Mouse (Mus musculus): Measurements from ENCODE around the gene 4930562C15Rik. TPM values are rescaled to one million over a fixed set of nuclear protein-coding genes. Genes with fewer than 3 reads are reported as not detected.

The 4930562C15Rik gene
- polyA plus RNA-seq, 1 experiment from 2014 or later: 0.53 TPM

DNA sequence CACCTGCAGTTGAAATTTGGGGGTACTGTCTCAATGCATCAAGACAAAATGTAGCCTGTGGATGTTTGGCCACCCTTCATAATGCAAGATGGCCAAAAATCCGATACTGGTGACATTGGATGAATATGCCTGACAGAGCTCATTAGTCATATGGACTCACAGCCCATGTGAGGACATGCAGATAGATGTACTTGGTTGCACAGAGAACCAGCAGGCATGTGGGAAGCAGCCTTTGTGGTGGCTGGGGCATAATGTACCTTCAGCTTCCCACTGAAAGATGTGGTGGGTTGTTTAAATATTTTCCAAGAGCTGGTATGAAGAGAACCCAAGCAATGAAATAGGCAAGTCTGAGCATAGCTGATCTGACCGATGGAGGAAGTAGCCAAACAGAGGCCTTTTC lies 1.4 kb upstream of the 4930562C15Rik start:
- Histone ChIP-seq H3K9me3 (replicated peaks) (no peaks in the 10 kb centered on the region), H3K4me2 (replicated peaks) (no peak overlapping the region), H3K9ac (no peak overlapping the region), H3K27me3 (no peaks in the 10 kb centered on the region), H3K27ac (no peak overlapping the region), H3K4me1 (no peaks in the 10 kb centered on the region), H3K36me3 (no peaks in the 10 kb centered on the region), H3K4me3 (no peak overlapping the region)
- 84% methylated on average over 2 of the region's 2 CpGs for WGBS
- ATAC-seq (ENCODE audit: low FRiP score): no peak

DNA sequence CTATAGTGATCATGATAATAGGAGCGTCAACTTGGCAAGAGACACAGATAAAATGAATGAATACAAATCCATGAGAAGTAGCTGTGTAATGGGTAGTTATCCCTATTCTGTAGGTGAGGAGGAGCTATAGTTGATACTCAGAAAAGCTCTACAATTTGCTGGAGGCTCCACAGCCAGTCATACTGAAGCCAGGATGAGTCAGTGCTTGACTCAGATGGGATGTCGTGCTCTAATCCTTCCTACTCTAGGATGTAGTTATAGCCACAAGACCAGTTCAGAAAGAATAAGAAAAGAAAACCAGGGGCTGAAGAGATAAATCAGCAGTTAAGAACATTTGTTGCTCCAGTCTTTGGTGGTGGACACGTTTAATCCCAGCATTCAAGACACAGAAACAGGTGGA lies 2.4 kb downstream of the 4930562C15Rik start:
- no peak for ATAC-seq (ENCODE audit: low FRiP score)
- no peaks in the 10 kb centered on the region for H3K9me3 ChIP-seq (replicated peaks)
- no peak overlapping the region for H3K4me3 ChIP-seq
- no peaks in the 10 kb centered on the region for H3K36me3 ChIP-seq
- H3K9ac ChIP-seq: no peak overlapping the region
- WGBS: 87% methylated on average over 3 of the region's 3 CpGs
- no peak overlapping the region for H3K4me2 ChIP-seq (replicated peaks)
- no peaks in the 10 kb centered on the region for H3K27me3 ChIP-seq
- H3K4me1 ChIP-seq: no peaks in the 10 kb centered on the region
- H3K27ac ChIP-seq: no peak overlapping the region

DNA sequence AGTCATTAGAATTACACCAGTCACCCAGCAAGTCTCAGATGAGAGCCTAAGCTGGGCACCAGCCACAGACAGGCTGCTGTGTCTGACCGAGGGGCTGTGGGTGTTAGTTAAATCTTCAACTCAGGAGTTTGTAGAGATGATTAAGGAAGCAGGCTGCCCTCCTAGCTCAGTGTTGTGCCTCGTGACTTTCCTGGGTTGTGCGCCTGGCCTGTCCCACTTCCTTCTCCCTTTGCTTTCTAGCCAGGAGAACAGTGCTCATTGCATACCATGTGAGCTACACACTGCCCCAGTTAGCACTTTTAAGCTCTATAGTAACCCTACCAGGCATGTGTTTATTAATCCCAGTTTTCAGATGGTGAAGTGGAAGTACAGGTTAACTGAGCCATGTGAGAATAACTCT lies 4.3 kb downstream of the 4930562C15Rik start:
- WGBS: 82% methylated on average over 3 of the region's 3 CpGs
- Histone ChIP-seq H3K9me3 (replicated peaks) (no peaks in the 10 kb centered on the region), H3K27ac (no peak overlapping the region), H3K27me3 (no peaks in the 10 kb centered on the region), H3K9ac (no peak overlapping the region), H3K4me1 (no peaks in the 10 kb centered on the region), H3K4me3 (no peak overlapping the region), H3K4me2 (replicated peaks) (no peak overlapping the region), H3K36me3 (no peaks in the 10 kb centered on the region)
- ATAC-seq (ENCODE audit: low FRiP score): no peak

DNA sequence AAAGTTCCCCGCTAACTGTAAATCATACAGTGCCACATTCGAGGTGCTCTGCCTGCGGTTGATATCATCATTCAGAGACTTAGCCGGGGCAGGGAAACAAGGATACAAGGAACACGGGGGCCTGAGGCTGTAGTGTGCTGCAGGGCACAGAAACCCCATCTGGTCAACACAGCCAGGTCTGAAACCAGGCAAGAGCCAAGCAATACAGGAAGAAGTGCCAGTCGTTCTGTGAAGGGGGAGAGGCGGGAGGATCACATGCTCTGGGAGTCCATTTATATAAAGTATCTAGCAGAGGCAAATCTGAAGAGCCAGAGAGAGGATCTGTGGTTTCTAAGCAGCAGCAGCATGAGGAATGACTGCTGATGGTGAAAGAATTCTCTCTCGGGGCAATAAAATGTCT lies 5.0 kb downstream of the 4930562C15Rik start:
- H3K4me3 ChIP-seq: no peak overlapping the region
- ATAC-seq (ENCODE audit: low FRiP score): no peak

DNA sequence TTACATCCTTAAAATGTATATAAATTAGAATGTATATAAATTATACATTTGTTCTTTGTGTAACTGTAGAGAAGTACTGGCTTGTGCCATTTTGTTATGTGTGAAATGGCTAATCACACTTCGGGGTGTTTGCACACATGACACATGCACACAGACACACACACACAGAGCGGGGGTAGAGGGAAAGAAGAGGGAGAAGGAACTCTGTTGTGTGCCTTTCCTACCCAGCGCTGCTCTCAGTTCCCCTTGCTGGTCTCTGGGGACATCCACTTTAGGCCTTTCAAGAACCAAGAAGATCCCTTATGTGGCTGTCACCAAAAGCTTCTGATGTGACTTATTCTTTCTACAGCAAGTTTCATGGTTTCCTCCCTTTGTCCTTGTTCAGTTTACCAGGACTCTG lies 11.8 kb downstream of the 4930562C15Rik start:
- Histone ChIP-seq H3K4me1 (no peaks in the 10 kb centered on the region), H3K9me3 (replicated peaks) (no peaks in the 10 kb centered on the region), H3K36me3 (no peaks in the 10 kb centered on the region), H3K9ac (no peak overlapping the region), H3K4me3 (no peak overlapping the region), H3K27me3 (no peaks in the 10 kb centered on the region), H3K27ac (no peak overlapping the region), H3K4me2 (replicated peaks) (no peak overlapping the region)
- no peak for ATAC-seq (ENCODE audit: low FRiP score)
- WGBS: 85% methylated on average over 3 of the region's 3 CpGs

More for the DNA sequence above, 5.0 kb downstream of the 4930562C15Rik start:
- WGBS: 84% methylated on average over 8 of the region's 8 CpGs
- Histone ChIP-seq H3K9ac (no peak overlapping the region), H3K27me3 (no peaks in the 10 kb centered on the region), H3K36me3 (no peaks in the 10 kb centered on the region), H3K27ac (no peak overlapping the region), H3K9me3 (replicated peaks) (no peaks in the 10 kb centered on the region), H3K4me1 (no peaks in the 10 kb centered on the region), H3K4me2 (replicated peaks) (no peak overlapping the region)

DNA sequence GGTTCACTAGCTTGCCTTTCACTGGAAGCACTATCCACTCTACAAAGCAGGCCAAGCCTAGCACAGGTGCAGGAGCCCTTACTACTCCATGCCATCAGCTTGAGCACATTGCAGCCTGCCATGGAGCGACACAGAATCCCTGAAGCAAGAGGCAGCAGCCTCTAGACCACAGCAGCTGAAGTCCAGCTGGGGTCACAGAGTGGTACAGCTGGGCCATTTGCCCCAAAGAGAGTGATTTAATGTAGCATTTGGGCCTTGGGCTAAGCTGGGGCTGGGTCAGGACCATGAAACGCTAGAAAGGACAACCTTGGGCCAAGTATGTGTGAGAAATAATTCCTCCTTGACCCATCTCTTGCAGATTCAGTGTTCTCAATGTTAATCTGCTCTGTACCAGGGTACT lies 12.9 kb downstream of the 4930562C15Rik start:
- H3K27ac ChIP-seq: no peak overlapping the region
- H3K27me3 ChIP-seq: no peaks in the 10 kb centered on the region
- 81% methylated on average over 2 of the region's 2 CpGs for WGBS
- H3K4me3 ChIP-seq: no peak overlapping the region
- no peak overlapping the region for H3K4me2 ChIP-seq (replicated peaks)
- no peaks in the 10 kb centered on the region for H3K4me1 ChIP-seq
- no peaks in the 10 kb centered on the region for H3K9me3 ChIP-seq (replicated peaks)
- no peaks in the 10 kb centered on the region for H3K36me3 ChIP-seq
- ATAC-seq (ENCODE audit: low FRiP score): no peak
- H3K9ac ChIP-seq: no peak overlapping the region

DNA sequence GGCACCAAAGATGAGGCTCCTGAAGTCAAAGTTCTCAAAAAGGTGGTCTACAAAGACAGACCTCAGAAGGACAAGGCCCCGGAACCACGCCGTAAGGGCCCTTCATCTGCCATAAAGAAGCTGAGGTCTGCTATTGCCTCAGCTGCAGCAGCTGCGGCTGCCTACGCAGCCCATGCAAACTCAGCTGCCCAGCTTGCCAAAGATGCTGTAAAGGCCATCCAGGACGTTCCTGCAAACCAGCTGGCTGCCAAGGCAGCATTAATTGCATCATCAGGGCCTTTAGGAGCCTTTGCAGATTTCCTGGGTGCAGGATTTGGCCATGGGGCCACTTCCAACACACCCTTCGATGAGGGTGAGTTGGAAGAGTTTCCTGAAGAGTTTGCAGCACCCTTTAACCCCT lies 15.1 kb downstream of the 4930562C15Rik start:
- H3K4me3 ChIP-seq: no peak overlapping the region
- no peaks in the 10 kb centered on the region for H3K36me3 ChIP-seq
- H3K9me3 ChIP-seq (replicated peaks): no peaks in the 10 kb centered on the region
- H3K4me1 ChIP-seq: no peaks in the 10 kb centered on the region
- H3K9ac ChIP-seq: no peak overlapping the region
- H3K27me3 ChIP-seq: no peaks in the 10 kb centered on the region
- WGBS: 79% methylated on average over 7 of the region's 7 CpGs
- H3K4me2 ChIP-seq (replicated peaks): no peak overlapping the region
- ATAC-seq (ENCODE audit: low FRiP score): no peak
- no peak overlapping the region for H3K27ac ChIP-seq

DNA sequence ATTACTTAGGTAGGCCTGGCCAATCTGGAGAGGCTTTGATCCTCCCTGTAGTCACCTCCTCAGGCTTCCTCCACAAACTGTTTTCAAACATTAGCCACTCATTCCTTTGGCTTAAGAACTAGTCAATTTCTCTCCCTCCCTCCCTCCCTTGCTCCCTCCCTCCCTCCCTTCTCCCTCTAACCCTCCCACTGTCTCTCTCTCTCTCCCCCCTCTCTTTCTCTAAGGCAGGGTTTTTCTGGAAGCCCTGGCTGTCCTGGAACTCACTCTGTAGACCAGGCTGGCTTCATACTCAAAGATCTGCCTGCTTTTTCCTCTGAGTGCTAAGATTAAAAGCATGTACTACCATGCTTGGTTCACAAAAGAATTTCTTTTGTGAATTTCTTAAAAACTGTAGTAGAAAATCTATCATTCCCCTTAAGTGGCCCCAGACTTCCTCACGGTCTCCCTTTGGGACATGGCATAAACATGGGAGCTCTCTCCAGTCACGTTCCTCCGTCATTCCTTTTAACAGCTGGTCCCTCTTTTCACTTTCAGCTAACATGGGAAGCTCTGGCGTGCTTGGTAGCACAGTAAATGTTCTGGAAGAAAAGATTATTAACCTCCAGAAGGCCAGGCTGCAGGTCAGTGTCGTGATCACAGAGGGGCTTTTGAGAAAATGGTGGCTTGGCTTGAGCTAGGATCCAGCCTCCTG lies 15.9 kb downstream of the 4930562C15Rik start:
- 65% methylated on average over 5 of the region's 5 CpGs for WGBS
- Histone ChIP-seq H3K4me2 (replicated peaks) (no peak overlapping the region), H3K27me3 (no peaks in the 10 kb centered on the region), H3K4me1 (no peaks in the 10 kb centered on the region), H3K9ac (no peak overlapping the region), H3K4me3 (no peak overlapping the region), H3K9me3 (replicated peaks) (no peaks in the 10 kb centered on the region), H3K36me3 (no peaks in the 10 kb centered on the region), H3K27ac (no peak overlapping the region)
- no peak for ATAC-seq (ENCODE audit: low FRiP score)

DNA sequence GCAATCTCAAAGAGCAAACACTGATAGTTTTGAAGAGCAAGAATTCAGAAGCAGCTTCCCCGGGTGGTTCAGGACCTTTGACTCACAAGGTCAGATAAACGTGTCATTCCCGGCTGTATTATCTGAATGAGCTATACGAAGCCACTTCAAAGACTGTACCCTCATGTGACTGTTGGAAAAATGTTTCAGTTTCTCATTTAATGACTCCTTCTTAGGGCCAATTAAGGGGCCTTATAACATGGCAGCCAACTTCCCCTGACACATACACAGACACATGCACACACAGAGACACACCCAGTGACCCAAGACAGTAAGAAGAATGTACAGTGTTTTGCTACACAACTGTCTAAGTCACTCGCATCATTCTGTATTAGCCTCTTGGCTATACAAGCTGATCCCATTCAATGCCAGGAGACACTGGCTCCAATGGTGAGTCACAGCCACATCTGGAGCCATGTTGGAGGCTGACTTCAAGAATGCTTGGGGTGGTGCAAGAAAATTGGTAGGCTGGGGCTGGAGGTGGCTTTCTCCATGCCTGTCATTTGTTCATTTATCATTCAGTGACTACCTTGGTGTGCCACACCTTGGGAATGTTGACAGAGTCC lies 19.9 kb downstream of the 4930562C15Rik start:
- no peak for ATAC-seq (ENCODE audit: low FRiP score)
- no peaks in the 10 kb centered on the region for H3K4me1 ChIP-seq
- no peaks in the 10 kb centered on the region for H3K27me3 ChIP-seq
- H3K9ac ChIP-seq: no peak overlapping the region
- no peak overlapping the region for H3K4me2 ChIP-seq (replicated peaks)
- no peaks in the 10 kb centered on the region for H3K9me3 ChIP-seq (replicated peaks)
- H3K36me3 ChIP-seq: no peaks in the 10 kb centered on the region
- no peak overlapping the region for H3K27ac ChIP-seq
- 72% methylated on average over 5 of the region's 5 CpGs for whole genome bisulfite sequencing
- H3K4me3 ChIP-seq: no peak overlapping the region

DNA sequence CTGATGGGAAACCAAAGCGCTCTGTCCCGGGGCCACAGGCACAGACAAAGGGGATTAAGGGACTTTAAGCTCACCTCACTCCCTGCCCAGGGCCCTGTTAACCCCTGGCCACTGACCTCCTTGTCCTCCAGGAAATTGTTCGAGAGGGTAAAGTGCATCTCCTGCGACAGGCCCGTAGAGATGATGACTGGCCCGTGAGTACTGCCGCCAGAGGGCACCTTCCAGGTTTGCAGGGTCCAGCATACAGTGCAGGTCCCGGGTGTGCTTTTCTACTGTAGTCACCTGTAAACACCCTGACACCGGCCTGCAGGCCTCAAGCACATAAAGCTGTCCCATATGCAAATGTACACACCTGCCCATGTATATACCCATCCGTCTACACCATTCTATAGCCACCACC lies 26.2 kb downstream of the 4930562C15Rik start:
- H3K4me3 ChIP-seq: no peak overlapping the region
- 46% methylated on average over 10 of the region's 10 CpGs for WGBS
- no peak for ATAC-seq (ENCODE audit: low FRiP score)

DNA sequence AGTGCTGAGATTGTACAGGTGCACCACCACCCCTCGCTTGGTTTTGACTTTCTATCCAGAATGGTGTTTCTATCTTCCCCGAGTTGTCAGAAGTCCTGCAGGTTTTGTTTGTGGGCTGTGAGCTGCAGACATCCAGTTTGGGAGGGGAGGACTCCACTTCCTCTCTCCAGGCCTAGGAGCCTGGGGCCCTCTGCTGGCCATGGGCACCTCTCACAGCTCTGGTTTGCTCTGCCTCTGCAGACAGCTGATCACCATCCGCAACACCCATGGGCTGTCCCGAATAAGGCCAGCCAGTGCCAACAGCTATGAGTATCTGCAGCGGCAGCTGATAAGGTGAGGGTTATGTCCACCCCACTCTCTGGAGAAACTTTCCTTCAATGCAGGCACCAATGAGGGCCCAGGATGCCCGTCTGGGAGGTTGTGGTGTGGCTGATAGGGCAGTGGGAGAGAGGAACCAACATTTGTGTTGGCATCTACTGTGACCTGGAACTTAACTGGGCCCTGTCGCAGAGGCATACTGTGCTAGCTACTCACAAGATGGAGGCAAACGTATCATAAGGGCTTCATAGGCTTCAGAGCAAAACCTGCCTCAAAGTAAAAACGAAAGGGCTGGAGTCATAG lies 27.8 kb downstream of the 4930562C15Rik start:
- no peaks in the 10 kb centered on the region for H3K36me3 ChIP-seq
- peak; percentile 69; the same call in 1 of the 2 replicates for ATAC-seq (ENCODE audit: low FRiP score)

More for the DNA sequence above, 26.2 kb downstream of the 4930562C15Rik start:
- H3K4me2 ChIP-seq (replicated peaks): no peak overlapping the region
- H3K9ac ChIP-seq: no peak overlapping the region
- H3K27me3 ChIP-seq: no peaks in the 10 kb centered on the region
- H3K27ac ChIP-seq: no peak overlapping the region
- no peaks in the 10 kb centered on the region for H3K4me1 ChIP-seq
- H3K9me3 ChIP-seq (replicated peaks): no peaks in the 10 kb centered on the region
- no peaks in the 10 kb centered on the region for H3K36me3 ChIP-seq

DNA sequence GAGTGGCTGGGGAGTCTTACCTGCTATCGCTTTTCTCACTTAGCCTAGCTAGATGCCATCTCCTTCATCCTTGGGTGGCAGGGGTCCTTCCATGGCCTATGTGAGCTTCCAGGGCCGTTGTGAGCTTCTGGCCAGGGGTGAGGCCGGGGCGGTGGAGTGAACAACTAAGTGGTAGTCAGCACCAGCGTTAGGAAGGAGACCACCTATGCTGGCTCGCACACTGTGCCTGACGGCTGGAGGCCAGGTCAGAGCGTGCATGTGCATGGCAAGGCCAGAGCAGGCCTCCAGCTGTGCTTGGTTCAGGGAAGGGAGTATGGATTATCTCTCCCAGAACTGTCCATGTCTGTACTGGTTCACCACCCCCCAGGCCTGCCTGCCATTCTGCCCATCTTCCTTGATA lies 28.5 kb downstream of the 4930562C15Rik start:
- no peaks in the 10 kb centered on the region for H3K27me3 ChIP-seq
- H3K4me1 ChIP-seq: no peaks in the 10 kb centered on the region
- no peaks in the 10 kb centered on the region for H3K9me3 ChIP-seq (replicated peaks)
- no peak for ATAC-seq (ENCODE audit: low FRiP score)
- H3K36me3 ChIP-seq: no peaks in the 10 kb centered on the region
- no peak overlapping the region for H3K4me3 ChIP-seq
- H3K27ac ChIP-seq: no peak overlapping the region
- H3K9ac ChIP-seq: no peak overlapping the region
- H3K4me2 ChIP-seq (replicated peaks): no peak overlapping the region
- WGBS: 90% methylated on average over 8 of the region's 8 CpGs

More for the DNA sequence above, 27.8 kb downstream of the 4930562C15Rik start:
- no peaks in the 10 kb centered on the region for H3K9me3 ChIP-seq (replicated peaks)
- no peaks in the 10 kb centered on the region for H3K4me1 ChIP-seq
- H3K9ac ChIP-seq: no peak overlapping the region
- WGBS: 58% methylated on average over 9 of the region's 9 CpGs
- H3K27ac ChIP-seq: no peak overlapping the region
- H3K4me3 ChIP-seq: no peak overlapping the region
- H3K27me3 ChIP-seq: no peaks in the 10 kb centered on the region
- H3K4me2 ChIP-seq (replicated peaks): no peak overlapping the region

All from hindbrain, embryonic 12.5 days (tissue).